Mouse (Mus musculus): ENCODE data around the gene Xrra1.

The Xrra1 gene

GRCm38 (mm10) chr7:99837358-99838071 lies 21.4 kb upstream of the Xrra1 start:
- no peak for TF ChIP-seq GATA4 (IDR thresholded peaks at IDR 0.05; ENCODE audit: insufficient replicate concordance, low read length)

- no peak for TF ChIP-seq GATA4 (IDR thresholded peaks at IDR 0.05; ENCODE audit: insufficient replicate concordance, low read length)
Measured at GRCm38 (mm10) chr7:99838241-99838640, 20.7 kb upstream of the Xrra1 start.

- TF ChIP-seq GATA4 (IDR thresholded peaks at IDR 0.05; ENCODE audit: insufficient replicate concordance, low read length), result no peak
Measured at GRCm38 (mm10) chr7:99845533-99846236, 13.2 kb upstream of the Xrra1 start.

GRCm38 (mm10) chr7:99850534-99850933 lies 8.4 kb upstream of the Xrra1 start:
- TF ChIP-seq GATA4 (IDR thresholded peaks at IDR 0.05; ENCODE audit: insufficient replicate concordance, low read length), result no peak

- no peak for TF ChIP-seq GATA4 (IDR thresholded peaks at IDR 0.05; ENCODE audit: insufficient replicate concordance, low read length)
Measured at GRCm38 (mm10) chr7:99851121-99851520, 7.8 kb upstream of the Xrra1 start.

- no peak for TF ChIP-seq GATA4 (IDR thresholded peaks at IDR 0.05; ENCODE audit: insufficient replicate concordance, low read length)
Measured at GRCm38 (mm10) chr7:99851618-99852017, 7.3 kb upstream of the Xrra1 start.

GRCm38 (mm10) chr7:99853350-99853749 lies 5.6 kb upstream of the Xrra1 start:
- TF ChIP-seq GATA4 (IDR thresholded peaks at IDR 0.05; ENCODE audit: insufficient replicate concordance, low read length), result no peak

GRCm38 (mm10) chr7:99854311-99854710 lies 4.6 kb upstream of the Xrra1 start:
- TF ChIP-seq GATA4 (IDR thresholded peaks at IDR 0.05; ENCODE audit: insufficient replicate concordance, low read length), result no peak

GRCm38 (mm10) chr7:99856266-99856861 lies 2.6 kb upstream of the Xrra1 start:
- TF ChIP-seq GATA4 (IDR thresholded peaks at IDR 0.05; ENCODE audit: insufficient replicate concordance, low read length), result no peak

- TF ChIP-seq GATA4 (IDR thresholded peaks at IDR 0.05; ENCODE audit: insufficient replicate concordance, low read length), result no peak
Measured at GRCm38 (mm10) chr7:99858175-99858812, 622 bp upstream of the Xrra1 start.

- no peak for TF ChIP-seq GATA4 (IDR thresholded peaks at IDR 0.05; ENCODE audit: insufficient replicate concordance, low read length)
Measured at GRCm38 (mm10) chr7:99863362-99863761, 4.4 kb downstream of the Xrra1 start, which contains the start of gene Spcs2. Gene Spcs2 (minus strand): TSS chr7:99863462.

GRCm38 (mm10) chr7:99864241-99865028 lies 5.5 kb downstream of the Xrra1 start:
- no peak for TF ChIP-seq GATA4 (IDR thresholded peaks at IDR 0.05; ENCODE audit: insufficient replicate concordance, low read length)

- no peak for TF ChIP-seq GATA4 (IDR thresholded peaks at IDR 0.05; ENCODE audit: insufficient replicate concordance, low read length)
Measured at GRCm38 (mm10) chr7:99865219-99865618, 6.3 kb downstream of the Xrra1 start.

GRCm38 (mm10) chr7:99869296-99869695 lies 10.4 kb downstream of the Xrra1 start:
- TF ChIP-seq GATA4 (IDR thresholded peaks at IDR 0.05; ENCODE audit: insufficient replicate concordance, low read length), result no peak

- TF ChIP-seq GATA4 (IDR thresholded peaks at IDR 0.05; ENCODE audit: insufficient replicate concordance, low read length), result no peak
Measured at GRCm38 (mm10) chr7:99873965-99874364, 15.0 kb downstream of the Xrra1 start.
